Mouse (Mus musculus) cerebellum, adult 8-10 months (tissue): Measurements from ENCODE around the gene Hoxb1.

Experiments
- DNase-seq: peaks from one replicate; pipeline ENCODE4 v3.0.0; 2022

Hoxb1 gene

GRCm38 (mm10) chr11:96334998-96335397, 30.6 kb upstream of the Hoxb1 start:
- DNase-seq: no peak

- no peak for DNase-seq
Measured at GRCm38 (mm10) chr11:96336597-96336996, 29.0 kb upstream of the Hoxb1 start.

DNA sequence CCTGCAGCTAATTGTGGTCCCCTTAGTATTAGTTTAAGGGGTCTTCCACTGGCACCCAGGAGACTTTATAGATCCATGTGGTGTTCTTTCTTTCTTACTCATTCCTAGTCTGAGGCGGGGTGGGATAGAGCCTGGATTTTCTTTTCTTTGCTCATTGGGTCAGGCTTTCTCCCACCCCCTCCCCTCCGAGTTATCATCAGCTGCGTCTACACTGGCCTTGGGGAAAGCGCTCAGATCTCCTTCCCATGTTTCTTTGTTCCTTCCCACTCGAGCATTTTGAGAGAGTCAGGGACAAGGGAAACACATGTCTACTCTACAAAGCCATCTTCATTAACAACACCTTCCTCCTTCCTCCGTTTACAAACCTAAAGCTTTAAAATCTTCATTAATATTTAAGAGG, 28.5 kb upstream of the Hoxb1 start:
- DNase-seq: no peak

- DNase-seq: no peak
Measured at GRCm38 (mm10) chr11:96338957-96339855, 26.3 kb upstream of the Hoxb1 start.

GRCm38 (mm10) chr11:96340698-96341365, 24.7 kb upstream of the Hoxb1 start:
- no peak for DNase-seq

- no peak for DNase-seq
Measured at GRCm38 (mm10) chr11:96341701-96342575, 23.6 kb upstream of the Hoxb1 start.

- no peak for DNase-seq
Measured at GRCm38 (mm10) chr11:96342576-96342930, 23.0 kb upstream of the Hoxb1 start.

- no peak for DNase-seq
Measured at GRCm38 (mm10) chr11:96343206-96343745, 22.3 kb upstream of the Hoxb1 start.

- DNase-seq: no peak
Measured at GRCm38 (mm10) chr11:96344061-96344877, 21.3 kb upstream of the Hoxb1 start.

GRCm38 (mm10) chr11:96344878-96345159, 20.7 kb upstream of the Hoxb1 start:
- DNase-seq: no peak

GRCm38 (mm10) chr11:96345220-96345892, 20.2 kb upstream of the Hoxb1 start:
- no peak for DNase-seq

GRCm38 (mm10) chr11:96345893-96346806, 19.4 kb upstream of the Hoxb1 start:
- no peak for DNase-seq

- DNase-seq: no peak
Measured at GRCm38 (mm10) chr11:96346916-96347520, 18.5 kb upstream of the Hoxb1 start.

DNA sequence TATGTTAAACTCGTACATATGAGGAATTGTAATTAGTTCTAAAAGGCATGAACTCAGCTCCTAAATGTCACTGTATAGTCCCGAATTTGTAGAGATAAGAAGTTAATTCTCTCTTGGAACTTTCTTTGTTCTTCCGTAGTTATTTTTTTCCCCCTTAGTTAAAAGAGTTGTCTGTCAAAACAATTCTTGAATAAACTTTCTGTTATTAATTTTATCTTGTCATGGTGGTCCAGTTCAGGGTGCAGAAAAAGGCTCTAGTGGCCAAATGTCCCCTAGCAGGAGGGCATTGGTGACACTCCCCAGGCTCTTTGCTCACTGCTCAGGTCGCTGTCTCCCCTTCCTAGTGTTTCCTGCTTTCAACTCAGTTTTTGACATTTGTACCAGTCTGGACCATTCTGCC, 17.8 kb upstream of the Hoxb1 start:
- no peak for DNase-seq

- DNase-seq: no peak
Measured at GRCm38 (mm10) chr11:96348141-96348928, 17.2 kb upstream of the Hoxb1 start.

DNA sequence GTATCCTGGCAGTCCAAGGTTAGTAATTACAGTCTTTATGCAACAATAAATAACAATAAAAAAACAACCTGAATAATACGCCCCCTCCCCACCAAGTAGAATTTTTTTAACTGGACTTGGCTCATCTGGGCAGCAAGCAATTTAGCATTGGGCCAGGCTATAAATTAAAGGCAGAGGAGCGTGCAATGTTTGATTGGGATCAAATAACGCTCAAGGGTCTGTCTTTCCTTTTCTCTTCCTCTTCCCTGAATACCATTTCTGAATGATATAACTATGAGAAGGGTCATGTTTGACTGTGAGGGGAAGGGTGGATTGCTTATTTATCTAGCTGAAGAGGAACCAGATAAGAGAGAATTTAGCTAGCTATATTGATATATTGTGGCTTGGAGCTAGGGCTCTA, 16.6 kb upstream of the Hoxb1 start:
- no peak for DNase-seq

GRCm38 (mm10) chr11:96349491-96350340, 15.8 kb upstream of the Hoxb1 start:
- DNase-seq: no peak

DNA sequence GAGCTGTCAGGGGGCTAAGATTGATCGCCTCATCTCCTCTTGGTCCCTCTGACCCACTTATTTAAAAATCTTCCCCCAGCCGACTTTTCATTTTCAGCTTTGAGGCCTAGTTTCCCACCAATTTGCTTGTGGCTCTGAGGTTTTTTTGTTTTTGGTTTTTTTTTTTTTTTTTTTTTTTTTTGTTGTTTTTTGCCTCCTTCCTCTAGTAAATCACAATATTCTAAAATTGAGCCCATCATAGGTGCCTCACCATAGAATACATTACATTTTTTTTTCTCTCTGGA, 15.3 kb upstream of the Hoxb1 start, which contains the start of gene Hoxb2:
Gene Hoxb2, plus strand, starts transcription at position 185 of the 284 bp plus-strand sequence.
- DNase-seq: no peak

- DNase-seq: no peak
Measured at GRCm38 (mm10) chr11:96350791-96351190, 14.8 kb upstream of the Hoxb1 start.
